Mouse (Mus musculus): ENCODE results near the gene Ankmy1. TPM values are rescaled to one million over a fixed set of nuclear protein-coding genes. Genes with fewer than 3 reads are reported as not detected.

The Ankmy1 gene
- total and polyA plus RNA-seq, 2 experiments, result 0.09 TPM; not detected in 1

DNA sequence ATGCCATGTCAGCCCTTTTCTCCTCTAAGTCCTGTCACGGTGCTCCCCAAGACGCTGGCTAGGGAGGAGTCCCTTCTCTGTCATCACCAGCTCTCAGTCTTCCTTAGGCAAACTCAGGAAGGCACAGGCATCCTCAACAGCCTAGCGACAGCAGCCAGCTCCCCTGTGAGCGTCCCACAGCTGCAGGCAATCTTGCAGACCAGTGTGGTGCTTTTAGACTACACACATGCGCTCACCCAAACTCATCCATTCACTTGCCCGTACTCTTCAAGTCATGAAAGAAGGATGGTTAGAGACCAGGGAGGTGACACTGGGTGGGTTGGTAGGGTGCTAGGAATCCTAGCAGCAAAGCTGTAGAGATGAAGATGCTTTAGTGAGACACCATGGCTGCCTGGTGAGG is 41.2 kb downstream of the Ankmy1 start:
- H3K36me3 ChIP-seq (ENCODE audit: control insufficient read depth, insufficient read depth, low read length), result no peaks in the 10 kb centered on the region
- H3K27ac ChIP-seq (replicated peaks; ENCODE audit: insufficient read depth, low read depth, low read length), result no peak overlapping the region
- no peaks in the 10 kb centered on the region for H3K4me1 ChIP-seq (ENCODE audit: control insufficient read depth, insufficient read depth, low read length)
- no peak overlapping the region for H3K9ac ChIP-seq (ENCODE audit: low read depth, low read length)
- H3K4me3 ChIP-seq (ENCODE audit: insufficient read depth, low read depth, low read length), result no peak overlapping the region
- 75% methylated on average over 6 of the region's 6 CpGs for WGBS
- no peaks in the 10 kb centered on the region for H3K79me2 ChIP-seq (ENCODE audit: control insufficient read depth, insufficient read depth, low read length)
- no peaks in the 10 kb centered on the region for H3K27me3 ChIP-seq (ENCODE audit: control insufficient read depth, insufficient read depth, low read length)
- TF ChIP-seq POLR2A (IDR thresholded peaks at IDR 0.05; ENCODE audit: extremely low read depth, insufficient read depth, low read length) (no peak), CTCF (IDR thresholded peaks at IDR 0.05; ENCODE audit: low read depth, low read length) (no peak)
- DNase-seq (ENCODE audit: extremely low read depth, low read depth, low spot score), result no peak

DNA sequence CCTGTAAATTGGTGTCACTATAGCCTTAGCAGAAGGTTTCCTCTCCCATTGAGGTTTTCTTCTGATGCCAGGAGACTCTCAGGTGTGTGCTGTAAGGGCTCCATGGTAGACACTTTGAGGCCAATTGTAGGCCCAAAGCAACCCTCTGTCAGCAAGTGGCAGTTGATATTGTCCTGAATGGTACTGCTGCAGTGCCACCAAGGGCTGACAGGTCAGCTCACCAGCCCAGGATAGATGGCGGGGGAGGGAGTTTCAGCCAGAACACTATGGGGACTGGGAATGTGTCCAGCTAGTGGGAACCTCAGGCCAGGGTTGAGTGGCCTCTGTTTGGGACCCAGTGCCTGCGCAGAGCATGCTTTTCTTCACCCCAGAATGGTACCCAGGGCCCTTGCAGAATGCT is 50.3 kb downstream of the Ankmy1 start:
- DNase-seq (ENCODE audit: extremely low read depth, low read depth, low spot score), result no peak
- Histone ChIP-seq H3K27me3 (ENCODE audit: control insufficient read depth, insufficient read depth, low read length) (peaks cover 3% of the 10 kb centered on the region; the same call in 1 of the 2 replicates), H3K79me2 (ENCODE audit: control insufficient read depth, insufficient read depth, low read length) (no peaks in the 10 kb centered on the region), H3K4me3 (ENCODE audit: insufficient read depth, low read depth, low read length) (no peak overlapping the region), H3K36me3 (ENCODE audit: control insufficient read depth, insufficient read depth, low read length) (no peaks in the 10 kb centered on the region), H3K9ac (ENCODE audit: low read depth, low read length) (no peak overlapping the region), H3K27ac (replicated peaks; ENCODE audit: insufficient read depth, low read depth, low read length) (no peak overlapping the region), H3K4me1 (ENCODE audit: control insufficient read depth, insufficient read depth, low read length) (no peaks in the 10 kb centered on the region)
- TF ChIP-seq POLR2A (IDR thresholded peaks at IDR 0.05; ENCODE audit: extremely low read depth, insufficient read depth, low read length) (no peak), CTCF (IDR thresholded peaks at IDR 0.05; ENCODE audit: low read depth, low read length) (no peak)
- 94% methylated on average over 2 of the region's 2 CpGs for WGBS

DNA sequence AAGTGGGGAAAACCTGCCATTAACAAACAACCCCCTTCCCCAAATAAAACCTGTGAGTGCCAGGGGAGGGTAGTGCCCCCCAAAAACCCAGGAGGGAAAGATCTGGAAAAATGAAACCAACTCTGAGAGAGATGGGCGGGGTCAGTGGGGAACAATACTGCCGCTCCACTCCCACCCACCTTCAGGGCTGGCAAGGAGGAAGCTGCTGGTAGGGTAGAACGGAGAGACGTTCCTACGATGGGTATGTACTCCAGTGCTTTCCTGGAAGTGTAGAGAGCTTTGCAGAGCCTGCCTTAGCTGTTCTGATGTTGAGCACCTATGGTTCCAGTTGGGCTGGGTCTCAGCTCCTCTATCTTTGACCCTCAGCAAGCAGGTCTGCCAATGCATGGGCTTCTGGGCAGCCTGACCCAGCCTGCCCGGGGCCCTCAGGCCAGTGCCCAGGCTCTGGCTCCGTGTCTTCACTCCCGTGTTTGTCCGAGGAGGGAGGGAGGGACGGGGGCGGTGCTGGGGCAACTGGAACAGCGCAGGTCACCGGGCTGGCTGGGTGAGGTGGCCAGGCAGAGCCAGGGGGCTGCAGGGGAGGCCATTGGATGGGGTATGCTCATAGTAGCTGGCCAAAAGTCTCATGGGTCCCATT is 52.6 kb downstream of the Ankmy1 start:
- Histone ChIP-seq H3K4me3 (ENCODE audit: insufficient read depth, low read depth, low read length) (no peak overlapping the region), H3K9ac (ENCODE audit: low read depth, low read length) (no peak overlapping the region), H3K4me1 (ENCODE audit: control insufficient read depth, insufficient read depth, low read length) (no peaks in the 10 kb centered on the region), H3K27me3 (ENCODE audit: control insufficient read depth, insufficient read depth, low read length) (peaks cover 3% of the 10 kb centered on the region; the same call in 1 of the 2 replicates), H3K36me3 (ENCODE audit: control insufficient read depth, insufficient read depth, low read length) (no peaks in the 10 kb centered on the region), H3K27ac (replicated peaks; ENCODE audit: insufficient read depth, low read depth, low read length) (no peak overlapping the region), H3K79me2 (ENCODE audit: control insufficient read depth, insufficient read depth, low read length) (no peaks in the 10 kb centered on the region)
- DNase-seq (ENCODE audit: extremely low read depth, low read depth, low spot score), result no peak
- WGBS, result 49% methylated on average over 13 of the region's 13 CpGs
- TF ChIP-seq POLR2A (IDR thresholded peaks at IDR 0.05; ENCODE audit: extremely low read depth, insufficient read depth, low read length) (no peak), CTCF (IDR thresholded peaks at IDR 0.05; ENCODE audit: low read depth, low read length) (no peak)

DNA sequence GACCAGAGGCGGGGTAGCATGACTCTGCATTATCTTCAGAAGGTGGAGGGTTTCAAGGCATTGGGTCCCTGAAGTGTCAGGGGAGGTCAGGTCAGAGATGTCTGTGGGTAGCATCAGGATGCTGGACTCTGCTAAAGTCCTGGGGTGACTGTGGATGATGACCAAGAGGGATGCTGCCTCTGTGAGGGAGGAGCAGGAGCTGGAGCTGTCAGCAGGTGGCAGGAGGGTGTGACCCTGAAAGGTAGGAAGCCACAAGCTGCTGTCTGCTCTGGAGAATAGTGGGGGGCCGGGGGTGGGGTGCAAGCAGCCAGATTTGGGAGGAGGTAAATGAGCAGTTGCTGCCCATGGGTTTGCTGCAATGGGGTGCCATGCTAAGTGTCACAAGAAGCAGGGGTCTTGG is 53.2 kb downstream of the Ankmy1 start:
- Histone ChIP-seq H3K4me1 (ENCODE audit: control insufficient read depth, insufficient read depth, low read length) (no peaks in the 10 kb centered on the region), H3K79me2 (ENCODE audit: control insufficient read depth, insufficient read depth, low read length) (no peaks in the 10 kb centered on the region), H3K27ac (replicated peaks; ENCODE audit: insufficient read depth, low read depth, low read length) (no peak overlapping the region), H3K9ac (ENCODE audit: low read depth, low read length) (no peak overlapping the region), H3K36me3 (ENCODE audit: control insufficient read depth, insufficient read depth, low read length) (no peaks in the 10 kb centered on the region), H3K4me3 (ENCODE audit: insufficient read depth, low read depth, low read length) (no peak overlapping the region), H3K27me3 (ENCODE audit: control insufficient read depth, insufficient read depth, low read length) (peaks cover 3% of the 10 kb centered on the region; the same call in 1 of the 2 replicates)
- 67% methylated on average over 2 of the region's 2 CpGs for WGBS
- TF ChIP-seq POLR2A (IDR thresholded peaks at IDR 0.05; ENCODE audit: extremely low read depth, insufficient read depth, low read length) (no peak), CTCF (IDR thresholded peaks at IDR 0.05; ENCODE audit: low read depth, low read length) (no peak)
- DNase-seq (ENCODE audit: extremely low read depth, low read depth, low spot score), result no peak

DNA sequence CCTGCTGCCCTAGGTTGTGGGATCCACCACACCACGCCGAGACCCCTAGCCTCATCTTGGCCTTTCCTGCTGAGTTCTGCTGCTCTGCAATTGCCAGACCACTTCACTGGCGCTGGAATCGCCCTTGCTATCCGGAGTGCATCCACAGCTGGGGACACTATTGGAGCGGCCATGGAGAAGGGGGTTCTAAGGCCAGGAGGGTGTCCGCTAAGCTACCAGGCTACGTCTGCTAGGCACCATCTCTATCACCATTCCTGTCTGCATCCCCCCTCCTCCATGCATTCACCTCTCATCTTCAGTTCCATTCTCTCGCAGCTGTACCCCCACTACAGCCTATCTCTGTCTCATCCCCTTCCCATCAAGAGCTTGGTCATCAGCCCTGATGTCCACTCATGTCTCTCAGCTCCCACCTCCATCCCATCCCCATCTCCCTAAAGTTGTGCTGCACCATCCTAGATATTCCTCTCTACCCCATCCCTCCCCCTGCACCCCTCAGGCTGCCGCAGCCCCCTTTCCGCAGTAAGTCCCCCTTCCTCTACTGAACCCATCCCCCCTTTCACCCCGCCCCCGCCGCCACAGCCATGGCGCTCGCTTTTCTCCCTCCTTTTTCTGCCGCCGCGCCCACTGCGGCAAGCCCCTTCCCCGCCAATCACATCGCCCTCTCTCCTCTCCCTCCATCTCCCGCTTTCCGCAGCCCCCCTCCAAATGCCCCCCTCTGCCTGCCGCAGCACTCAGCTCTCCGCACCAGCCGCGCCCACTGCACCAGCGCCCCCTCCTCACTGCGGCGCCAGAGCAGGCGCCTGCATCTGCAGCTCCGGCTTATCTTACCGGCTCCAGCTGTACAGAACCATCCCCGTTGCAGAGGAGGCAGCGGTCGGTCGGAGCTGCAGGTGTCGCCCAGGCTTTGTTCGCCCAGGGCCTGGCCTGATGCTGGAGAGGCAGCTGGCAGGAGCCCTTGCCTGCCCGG is 54.5 kb downstream of the Ankmy1 start:
- Histone ChIP-seq H3K9ac (ENCODE audit: low read depth, low read length) (no peak overlapping the region), H3K27me3 (ENCODE audit: control insufficient read depth, insufficient read depth, low read length) (peaks cover 3% of the 10 kb centered on the region; the same call in 1 of the 2 replicates), H3K4me3 (ENCODE audit: insufficient read depth, low read depth, low read length) (no peak overlapping the region), H3K27ac (replicated peaks; ENCODE audit: insufficient read depth, low read depth, low read length) (no peak overlapping the region), H3K4me1 (ENCODE audit: control insufficient read depth, insufficient read depth, low read length) (no peaks in the 10 kb centered on the region), H3K79me2 (ENCODE audit: control insufficient read depth, insufficient read depth, low read length) (0 out of 2 replicates have a peak, but pooled peaks cover 3% of the 10 kb centered on the region), H3K36me3 (ENCODE audit: control insufficient read depth, insufficient read depth, low read length) (no peaks in the 10 kb centered on the region)
- DNase-seq (ENCODE audit: extremely low read depth, low read depth, low spot score), result no peak
- TF ChIP-seq CTCF (IDR thresholded peaks at IDR 0.05; ENCODE audit: low read depth, low read length), result no peak
- TF ChIP-seq POLR2A (IDR thresholded peaks at IDR 0.05; ENCODE audit: extremely low read depth, insufficient read depth, low read length), result no peak
- 21% methylated on average over 39 of the region's 41 CpGs for WGBS

Data from liver, adult 2 months (tissue).